Mouse (Mus musculus): ENCODE measurements around the gene Gm15446.
"Not testable (repeated sequence)": the region's sequence is repeated elsewhere in the genome, so short reads cannot be mapped to it uniquely, and the experiment has no call there.

Gm15446 gene

DNA sequence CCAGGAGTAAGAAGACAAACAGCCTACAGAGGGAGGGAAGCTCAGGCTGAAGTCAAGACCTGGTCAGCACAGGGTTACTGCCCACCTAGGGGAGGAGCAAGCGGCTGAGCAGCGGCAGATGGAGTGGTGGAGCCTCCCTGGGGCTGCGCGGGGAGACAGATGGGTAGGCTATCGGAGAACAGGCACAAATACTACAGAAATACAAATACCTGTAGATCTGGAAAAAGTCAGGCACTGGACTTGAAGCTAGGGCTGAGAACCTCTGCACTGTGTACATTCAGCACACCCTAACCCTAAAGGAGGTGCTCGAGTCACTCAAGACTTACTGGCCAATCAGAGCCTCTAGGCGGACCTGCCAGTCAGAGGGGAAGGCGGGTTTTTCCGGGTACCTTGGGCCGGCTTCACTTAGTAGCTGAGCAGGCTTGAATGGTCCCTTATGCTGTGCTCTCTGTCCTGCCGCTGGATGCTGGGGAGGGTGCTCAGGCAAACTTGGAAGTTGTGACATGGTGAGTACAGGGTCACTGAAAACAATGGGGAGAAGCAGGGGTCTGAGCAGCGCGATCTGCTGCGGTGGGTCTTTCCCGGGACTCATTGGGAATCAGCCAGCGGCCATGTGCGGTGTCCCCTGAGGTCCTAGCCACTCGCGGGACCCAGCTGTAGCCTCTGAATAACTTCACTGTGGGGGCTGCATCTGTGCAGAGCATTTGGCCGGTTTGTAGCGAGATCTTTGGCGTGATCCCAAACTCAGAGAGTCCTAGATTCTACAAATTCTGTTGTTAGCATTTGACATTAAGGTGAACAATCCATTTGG lies at the start of gene Gm15446:
Gene Gm15446 (plus strand): TSS at position 140 of the 811 bp plus-strand sequence.
- peak; percentile 81 to 86 for DNase-seq (ENCODE audit: low spot score in 2 of 2)

DNA sequence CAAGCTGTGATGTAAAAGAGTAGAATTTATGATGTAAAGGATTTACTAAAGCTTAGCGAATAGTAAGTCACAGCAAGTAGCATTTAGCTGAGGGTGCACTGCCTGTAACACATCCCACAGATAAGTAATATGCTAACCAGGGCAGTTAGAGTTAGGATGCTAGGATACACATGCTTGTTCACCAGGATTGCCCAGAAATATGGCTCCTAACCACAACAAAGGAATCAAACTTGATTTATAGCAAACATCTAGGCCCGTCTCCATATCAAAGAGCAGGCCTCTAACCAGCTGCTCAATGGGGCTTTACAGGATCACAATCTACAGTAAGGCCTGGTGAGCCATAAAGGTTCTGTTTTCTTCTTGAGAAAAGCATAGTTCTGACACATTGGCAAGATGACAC lies 929 bp downstream of the Gm15446 start:
- not testable (repeated sequence) for DNase-seq (ENCODE audit: low spot score in 2 of 2)

DNA sequence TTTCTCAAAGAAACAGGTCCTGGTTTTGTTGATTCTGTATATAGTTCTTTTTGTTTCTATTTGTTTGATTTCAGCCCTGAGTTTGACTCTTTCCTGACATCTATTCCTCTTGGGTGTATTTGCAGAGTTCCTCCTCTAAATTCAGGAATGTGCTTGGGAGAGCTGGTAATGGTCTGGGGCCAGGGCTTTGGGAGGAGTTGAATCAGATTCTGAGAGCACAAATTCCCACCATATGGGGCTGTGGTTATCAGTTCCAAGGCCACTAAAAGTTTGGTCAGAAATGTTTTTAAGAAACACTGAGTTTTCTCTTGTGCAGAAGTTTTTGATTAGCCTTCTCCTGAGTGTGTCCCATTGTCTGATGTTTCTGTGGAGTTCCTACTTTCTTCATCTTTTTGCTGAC lies 1.7 kb downstream of the Gm15446 start:
- no peak for DNase-seq (ENCODE audit: low spot score in 2 of 2)

GRCm38 (mm10) chr5:109950281-109950680 lies 27.1 kb downstream of the Gm15446 start:
- DNase-seq (ENCODE audit: low spot score in 2 of 2): no peak

GRCm38 (mm10) chr5:109980743-109981142 lies 57.5 kb downstream of the Gm15446 start:
- DNase-seq (ENCODE audit: low spot score in 2 of 2): not testable (repeated sequence)

Measured in urinary bladder, postnatal 4 days (tissue).